Mouse (Mus musculus) heart, postnatal 4 days (tissue): ENCODE data around the gene Rasgrf1. TPM values are rescaled to one million over a fixed set of nuclear protein-coding genes. Genes with fewer than 3 reads are reported as not detected.
"Not testable (repeated sequence)": the region's sequence is repeated elsewhere in the genome, so short reads cannot be mapped to it uniquely, and the experiment has no call there.

Experiments used
- DNase-seq: peaks from one replicate; pipeline ENCODE4 v3.0.0; 2021
- total RNA-seq, 2 experiments: library from RNA; stranded (reverse); gene quantifications; 2 replicates each; pipeline ENCODE4 v1.2.3; 2021

Gene Rasgrf1
- total RNA-seq, 2 experiments from 2014 or later: not detected

- DNase-seq: no peak
Measured at GRCm38 (mm10) chr9:90041556-90041955, 131.8 kb downstream of the Rasgrf1 start.

- DNase-seq: not testable (repeated sequence)
Measured at GRCm38 (mm10) chr9:90042906-90043305, 133.2 kb downstream of the Rasgrf1 start.

- no peak for DNase-seq
Measured at GRCm38 (mm10) chr9:90045191-90045590, 135.5 kb downstream of the Rasgrf1 start.

- no peak for DNase-seq
Measured at GRCm38 (mm10) chr9:90047937-90048627, 138.4 kb downstream of the Rasgrf1 start.

- DNase-seq: no peak
Measured at GRCm38 (mm10) chr9:90053852-90054251, 144.1 kb downstream of the Rasgrf1 start, which contains the start of gene Ctsh. Ctsh (plus strand) TSS chr9:90054152.

- peak; percentile 77 for DNase-seq
Measured at GRCm38 (mm10) chr9:90054371-90055145, 144.8 kb downstream of the Rasgrf1 start.

- no peak for DNase-seq
Measured at GRCm38 (mm10) chr9:90055409-90055808, 145.7 kb downstream of the Rasgrf1 start.

GRCm38 (mm10) chr9:90055911-90056310 is 146.2 kb downstream of the Rasgrf1 start:
- DNase-seq: no peak

- DNase-seq: no peak
Measured at GRCm38 (mm10) chr9:90056716-90057115, 147.0 kb downstream of the Rasgrf1 start.

- DNase-seq: no peak
Measured at GRCm38 (mm10) chr9:90059828-90060573, 150.3 kb downstream of the Rasgrf1 start.

GRCm38 (mm10) chr9:90060574-90060875 is 150.8 kb downstream of the Rasgrf1 start:
- no peak for DNase-seq

- not testable (repeated sequence) for DNase-seq
Measured at GRCm38 (mm10) chr9:90060932-90061331, 151.2 kb downstream of the Rasgrf1 start.

GRCm38 (mm10) chr9:90067341-90067740 is 157.6 kb downstream of the Rasgrf1 start:
- no peak for DNase-seq

- no peak for DNase-seq
Measured at GRCm38 (mm10) chr9:90068786-90069185, 159.1 kb downstream of the Rasgrf1 start.

GRCm38 (mm10) chr9:90069485-90069884 is 159.8 kb downstream of the Rasgrf1 start:
- no peak for DNase-seq

GRCm38 (mm10) chr9:90070174-90070573 is 160.5 kb downstream of the Rasgrf1 start:
- DNase-seq: no peak

GRCm38 (mm10) chr9:90075336-90075735 is 165.6 kb downstream of the Rasgrf1 start:
- no peak for DNase-seq

GRCm38 (mm10) chr9:90076131-90076530 is 166.4 kb downstream of the Rasgrf1 start:
- DNase-seq: no peak

Other genes with a start within 250 kb of the Rasgrf1 start
- 10 to 100 TPM; 35.4 to 36.2 TPM for gene Tmed3, start 204.8 kb upstream of the Rasgrf1 start, total RNA-seq
- gene Ankrd34c, start 171.4 kb upstream of the Rasgrf1 start, total RNA-seq: not detected
- gene Ctsh, start 144.2 kb downstream of the Rasgrf1 start, total RNA-seq: 10 to 100 TPM; 41.3 to 46.8 TPM
- gene Morf4l1, start 204.9 kb downstream of the Rasgrf1 start, total RNA-seq: 100 to 1,000 TPM; 325 to 333 TPM